Mouse (Mus musculus): ENCODE measurements around the gene Vip.

DNA sequence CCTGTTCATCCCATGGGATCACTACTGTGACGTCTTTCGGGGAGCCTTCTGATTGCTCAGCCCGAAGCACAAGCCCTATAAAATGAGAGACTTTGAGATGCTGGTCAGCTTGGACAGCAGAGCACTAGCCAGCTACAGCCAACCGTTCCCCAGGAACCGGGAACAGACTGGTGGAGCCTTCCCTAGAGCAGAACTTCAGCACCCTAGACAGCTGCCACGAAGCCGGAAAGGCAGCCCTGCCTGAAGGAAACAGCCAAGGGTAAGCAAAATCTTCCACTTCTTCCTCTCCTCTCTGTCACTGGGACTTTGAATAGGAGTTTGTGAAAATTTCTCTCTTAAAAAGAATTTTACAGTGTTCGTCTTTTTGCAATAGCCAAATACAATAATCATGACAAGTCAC is at the start of gene Vip:
- no peak for TF ChIP-seq ZNF384 (IDR thresholded peaks at IDR 0.05; ENCODE audit: low read depth, low read length)
- TF ChIP-seq ZC3H11A (IDR thresholded peaks at IDR 0.05; ENCODE audit: borderline replicate concordance, low read depth, low read length) = no peak
- TF ChIP-seq MAFK (IDR thresholded peaks at IDR 0.05; ENCODE audit: insufficient read depth, low read depth, low read length) = no peak
- TF ChIP-seq HCFC1 (IDR thresholded peaks at IDR 0.05; ENCODE audit: borderline replicate concordance, insufficient read depth, low read length) = no peak
- no peak for TF ChIP-seq CHD2 (IDR thresholded peaks at IDR 0.05; ENCODE audit: low read depth, low read length)

Data from ES-E14 (cell line).